Mouse (Mus musculus) hindbrain, embryonic 11.5 days (tissue): Measurements from ENCODE around the gene Plcxd1. TPM values are rescaled to one million over a fixed set of nuclear protein-coding genes. Genes with fewer than 3 reads are reported as not detected.
A peak's percentile ranks its signal among the peaks of the same experiment; 100 is the strongest.

ENCODE experiments used
- ATAC-seq: fragments of 200-750 bp; cut with Nextera tagmentation; 2 replicates; pipeline ENCODE4 v1.8.0; 2017; ENCODE audit warnings: mild to moderate bottlenecking, moderate TSS enrichment, moderate library complexity; ENCODE audit not compliant: low FRiP score
- DNase-seq: peaks from one replicate; pipeline ENCODE4 v3.0.0-alpha.2; 2015; ENCODE audit warnings: low spot score
- H3K27ac ChIP-seq: fragments of 300-500 bp; sonication (generic); 2 replicates; pipeline ENCODE4 v1.5.1; 2014; ENCODE audit warnings: mild to moderate bottlenecking, low read depth, low read length
- H3K27me3 ChIP-seq: fragments of 300-500 bp; sonication (generic); 2 replicates; pipeline ENCODE4 v1.6.1; 2014; ENCODE audit warnings: mild to moderate bottlenecking, low read length, moderate library complexity, mixed read lengths; ENCODE audit not compliant: control insufficient read depth, insufficient read depth
- H3K36me3 ChIP-seq: fragments of 300-500 bp; sonication (generic); 2 replicates; pipeline ENCODE4 v1.6.1; 2014; ENCODE audit warnings: mild to moderate bottlenecking, low read length, moderate library complexity, mixed read lengths; ENCODE audit not compliant: control insufficient read depth, insufficient read depth
- H3K4me1 ChIP-seq: fragments of 300-500 bp; sonication (generic); replicated peaks from 2 replicates; pipeline ENCODE4 v1.6.1; 2014; ENCODE audit warnings: low read length, mixed read lengths; ENCODE audit not compliant: control insufficient read depth, insufficient read depth
- H3K4me2 ChIP-seq: fragments of 300-500 bp; sonication (generic); replicated peaks from 2 replicates; pipeline ENCODE4 v1.6.1; 2014; ENCODE audit warnings: mild to moderate bottlenecking, low read depth, low read length
- H3K4me3 ChIP-seq: fragments of 300-500 bp; sonication (generic); 2 replicates; pipeline ENCODE4 v1.5.1; 2014; ENCODE audit warnings: low read depth, low read length
- H3K9ac ChIP-seq: fragments of 300-500 bp; sonication (generic); 2 replicates; pipeline ENCODE4 v1.6.1; 2014; ENCODE audit warnings: low read depth, low read length
- H3K9me3 ChIP-seq: fragments of 300-500 bp; sonication (generic); 2 replicates; pipeline ENCODE4 v1.6.1; 2016; ENCODE audit warnings: low read length; ENCODE audit not compliant: control insufficient read depth
- whole genome bisulfite sequencing: fragments of 180-500 bp; shearing (Covaris S2); extraction: QIAGEN DNeasy Blood & Tissue Kit; methylation state at CpG from one replicate; pipeline ENCODE4 v1.1.7; 2014; 5-methylcytosine and 5-hydroxymethylcytosine counted together
- polyA plus RNA-seq: library from polyadenylated mRNA; unstranded; fragments of >200 nt; fragmentation: Nextera tagmentation; extraction: Ambion mirVana; gene quantifications from 2 replicates; pipeline ENCODE4 v1.2.1, GENCODE M21; 2014

Plcxd1 gene
- polyA plus RNA-seq, 1 experiment from 2014 or later: 0.76 TPM

GRCm38 (mm10) chr5:110094847-110095213 lies 4.9 kb upstream of the Plcxd1 start:
- no peaks in the 10 kb centered on the region for H3K9me3 ChIP-seq
- 9% methylated on average over 4 of the region's 4 CpGs for WGBS
- peak overlapping the region; percentile 46 for H3K4me3 ChIP-seq
- no peaks in the 10 kb centered on the region; the same call in 1 of the 2 replicates for H3K4me1 ChIP-seq
- ATAC-seq (peak; percentile 46; the same call in 1 of the 2 replicates), DNase-seq (no peak)
- peak overlapping the region; percentile 62 for H3K9ac ChIP-seq
- H3K4me2 ChIP-seq: peak overlapping the region; percentile 55
- no peaks in the 10 kb centered on the region for H3K36me3 ChIP-seq
- H3K27me3 ChIP-seq: no peaks in the 10 kb centered on the region
- H3K27ac ChIP-seq: peak overlapping the region; percentile 30; the same call in 1 of the 2 replicates

- DNase-seq (no peak), ATAC-seq (no peak)
- WGBS: 38% methylated on average over 1 of the region's 1 CpGs
- Histone ChIP-seq H3K4me1 (peaks cover 6% of the 10 kb centered on the region), H3K27me3 (peaks cover 5% of the 10 kb centered on the region; the same call in 1 of the 2 replicates), H3K36me3 (peaks cover 11% of the 10 kb centered on the region; the same call in 1 of the 2 replicates), H3K9ac (no peak overlapping the region), H3K4me2 (no peak overlapping the region), H3K4me3 (no peak overlapping the region), H3K27ac (no peak overlapping the region), H3K9me3 (no peaks in the 10 kb centered on the region)
Observed at GRCm38 (mm10) chr5:110098991-110099477, 735 bp upstream of the Plcxd1 start.

GRCm38 (mm10) chr5:110100921-110101631 lies 1.3 kb downstream of the Plcxd1 start:
- H3K4me3 ChIP-seq: peak overlapping the region; percentile 30
- no peaks in the 10 kb centered on the region for H3K9me3 ChIP-seq
- H3K27me3 ChIP-seq: peaks cover 5% of the 10 kb centered on the region; the same call in 1 of the 2 replicates
- no peak overlapping the region for H3K27ac ChIP-seq
- under 1% methylated on average over 31 of the region's 37 CpGs for WGBS
- H3K9ac ChIP-seq: no peak overlapping the region
- H3K4me2 ChIP-seq: peak overlapping the region; percentile 56
- peaks cover 28% of the 10 kb centered on the region for H3K36me3 ChIP-seq
- peak; percentile 55 for DNase-seq
- peak; percentile 31 for ATAC-seq
- peaks cover 6% of the 10 kb centered on the region; the same call in 1 of the 2 replicates for H3K4me1 ChIP-seq

GRCm38 (mm10) chr5:110101716-110102347 lies 2.1 kb downstream of the Plcxd1 start:
- 17% methylated on average over 33 of the region's 34 CpGs for WGBS
- H3K4me3 ChIP-seq: peak overlapping the region; percentile 30
- H3K9ac ChIP-seq: no peak overlapping the region
- ATAC-seq (peak; percentile 56), DNase-seq (peak; percentile 54)
- peaks cover 5% of the 10 kb centered on the region; the same call in 1 of the 2 replicates for H3K27me3 ChIP-seq
- H3K27ac ChIP-seq: no peak overlapping the region
- no peaks in the 10 kb centered on the region for H3K9me3 ChIP-seq
- peaks cover 8% of the 10 kb centered on the region; the same call in 1 of the 2 replicates for H3K4me1 ChIP-seq
- peaks cover 28% of the 10 kb centered on the region for H3K36me3 ChIP-seq
- peak overlapping the region; percentile 56 for H3K4me2 ChIP-seq

GRCm38 (mm10) chr5:110102429-110102828 lies 2.7 kb downstream of the Plcxd1 start:
- Histone ChIP-seq H3K4me1 (peaks cover 8% of the 10 kb centered on the region; the same call in 1 of the 2 replicates), H3K27ac (no peak overlapping the region), H3K4me2 (no peak overlapping the region), H3K4me3 (no peak overlapping the region), H3K9ac (no peak overlapping the region), H3K27me3 (peaks cover 5% of the 10 kb centered on the region; the same call in 1 of the 2 replicates), H3K9me3 (no peaks in the 10 kb centered on the region), H3K36me3 (peaks cover 28% of the 10 kb centered on the region)
- DNase-seq (no peak), ATAC-seq (no peak)
- WGBS: 95% methylated on average over 13 of the region's 13 CpGs

GRCm38 (mm10) chr5:110102853-110103625 lies 3.3 kb downstream of the Plcxd1 start:
- Histone ChIP-seq H3K4me3 (no peak overlapping the region), H3K9ac (no peak overlapping the region), H3K9me3 (no peaks in the 10 kb centered on the region), H3K27me3 (peaks cover 5% of the 10 kb centered on the region; the same call in 1 of the 2 replicates), H3K36me3 (peaks cover 28% of the 10 kb centered on the region), H3K27ac (no peak overlapping the region), H3K4me2 (no peak overlapping the region), H3K4me1 (peaks cover 8% of the 10 kb centered on the region; the same call in 1 of the 2 replicates)
- DNase-seq (no peak), ATAC-seq (no peak)
- 93% methylated on average over 19 of the region's 19 CpGs for WGBS

- H3K9ac ChIP-seq: no peak overlapping the region
- H3K27ac ChIP-seq: no peak overlapping the region
- no peaks in the 10 kb centered on the region for H3K9me3 ChIP-seq
- ATAC-seq (no peak), DNase-seq (no peak)
- H3K4me2 ChIP-seq: no peak overlapping the region
- peaks cover 28% of the 10 kb centered on the region for H3K36me3 ChIP-seq
- H3K4me1 ChIP-seq: peaks cover 8% of the 10 kb centered on the region; the same call in 1 of the 2 replicates
- 94% methylated on average over 26 of the region's 27 CpGs for WGBS
- peaks cover 5% of the 10 kb centered on the region; the same call in 1 of the 2 replicates for H3K27me3 ChIP-seq
- H3K4me3 ChIP-seq: no peak overlapping the region
Observed at GRCm38 (mm10) chr5:110103901-110104615, 4.3 kb downstream of the Plcxd1 start.
